Mouse (Mus musculus): ENCODE results near the gene N6amt1.
A peak's percentile ranks its signal among the peaks of the same experiment; 100 is the strongest.

The N6amt1 gene

DNA sequence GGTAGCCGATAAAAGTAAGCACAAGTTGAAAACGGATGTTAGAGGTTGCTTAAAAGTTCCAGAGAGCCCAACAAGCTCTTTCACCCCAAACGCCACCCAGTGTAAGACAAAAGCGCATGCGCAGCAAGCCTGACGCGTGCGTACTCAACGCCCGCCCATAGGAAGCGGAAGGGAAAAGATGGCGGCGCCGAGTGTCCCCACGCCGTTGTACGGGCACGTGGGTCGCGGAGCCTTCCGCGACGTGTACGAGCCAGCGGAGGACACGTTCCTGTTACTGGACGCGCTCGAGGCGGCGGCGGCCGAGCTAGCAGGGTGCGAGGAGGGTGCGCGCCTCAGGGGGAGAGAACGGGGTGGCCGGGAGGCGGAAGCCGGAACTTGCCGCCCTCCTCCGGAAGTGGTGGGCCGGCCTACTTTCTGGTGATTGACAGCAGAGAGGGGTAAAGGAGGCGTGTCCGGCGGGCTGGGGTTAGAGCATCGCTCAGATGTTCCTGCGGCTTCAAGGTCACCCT lies at the start of gene N6amt1:
Gene N6amt1 (plus strand): TSS at position 111 of the 509 bp plus-strand sequence.
- DNase-seq (ENCODE audit: low read depth, low spot score) = peak; percentile 88

- no peak for DNase-seq (ENCODE audit: low read depth, low spot score)
Observed at GRCm38 (mm10) chr16:87305251-87306011, 48.6 kb upstream of the N6amt1 start.

DNA sequence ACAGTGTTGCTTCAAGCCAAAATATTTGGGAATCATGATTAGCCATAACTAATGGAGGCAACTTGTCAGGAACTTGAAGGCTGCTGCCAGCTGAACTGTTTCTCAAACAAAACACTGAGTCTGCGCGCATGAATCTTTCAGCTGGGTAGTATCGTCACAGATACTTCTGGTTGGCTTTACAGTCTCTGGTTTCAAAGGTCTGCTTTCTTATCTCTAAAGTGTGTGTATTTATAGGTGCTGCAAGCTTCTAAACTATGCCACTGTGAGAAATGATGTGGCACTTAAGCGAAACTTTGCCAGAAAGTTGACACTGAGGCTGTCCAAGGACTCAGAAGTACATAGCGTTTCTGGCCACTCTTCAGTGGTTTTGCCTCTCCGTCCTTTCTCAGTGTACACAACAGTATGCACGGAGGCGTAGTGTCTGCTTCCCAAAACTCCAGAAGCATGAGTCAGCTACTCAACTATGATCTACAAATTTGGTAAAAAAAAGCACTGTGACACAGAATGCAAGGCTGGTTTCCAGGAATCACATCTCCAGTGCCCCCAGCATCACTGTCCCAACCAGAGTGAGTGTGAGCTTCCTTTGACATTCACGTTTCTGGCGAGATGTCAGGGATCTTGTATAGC lies 46.8 kb upstream of the N6amt1 start:
- no peak for DNase-seq (ENCODE audit: low read depth, low spot score)

GRCm38 (mm10) chr16:87310659-87311058 lies 43.3 kb upstream of the N6amt1 start:
- no peak for DNase-seq (ENCODE audit: low read depth, low spot score)

- no peak for DNase-seq (ENCODE audit: low read depth, low spot score)
Observed at GRCm38 (mm10) chr16:87318200-87318811, 35.7 kb upstream of the N6amt1 start.

GRCm38 (mm10) chr16:87318998-87319397 lies 35.0 kb upstream of the N6amt1 start:
- DNase-seq (ENCODE audit: low read depth, low spot score) = no peak

DNA sequence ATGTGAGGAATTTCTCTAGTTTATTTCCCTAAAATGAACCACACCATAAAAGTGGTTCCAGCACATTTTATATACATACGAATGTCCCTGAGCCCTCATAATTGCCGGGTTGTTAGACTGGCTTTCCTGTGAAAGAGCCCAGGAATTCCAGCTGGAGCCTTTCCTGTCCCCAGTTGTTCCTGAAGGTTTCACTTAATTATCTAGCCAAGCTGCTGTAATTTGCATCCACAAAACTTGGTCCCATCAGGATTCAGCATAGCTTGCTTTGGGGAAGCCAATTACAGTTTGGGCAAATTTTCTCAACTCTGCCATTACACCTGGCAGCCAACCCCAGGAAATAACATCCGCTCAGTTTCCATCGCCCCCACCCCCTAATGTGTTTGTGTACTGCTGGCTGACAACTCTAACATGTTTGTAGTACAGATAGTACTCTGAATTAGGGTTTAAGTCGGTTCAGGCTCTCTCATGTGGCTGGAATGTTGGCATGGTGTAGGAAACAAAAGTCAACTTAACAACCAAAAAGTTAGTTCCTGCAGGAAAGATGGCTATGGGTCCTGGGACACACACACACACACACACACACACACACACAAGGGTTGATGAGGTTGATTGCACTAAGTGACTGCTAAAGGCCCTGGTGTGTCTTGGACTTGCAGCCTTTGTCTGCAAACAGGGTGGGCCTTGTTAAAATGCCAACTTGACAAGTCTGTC lies 34.3 kb upstream of the N6amt1 start:
- DNase-seq (ENCODE audit: low read depth, low spot score) = no peak

GRCm38 (mm10) chr16:87320252-87320555 lies 33.8 kb upstream of the N6amt1 start:
- DNase-seq (ENCODE audit: low read depth, low spot score) = no peak

GRCm38 (mm10) chr16:87324571-87324970 lies 29.4 kb upstream of the N6amt1 start:
- DNase-seq (ENCODE audit: low read depth, low spot score) = no peak

DNA sequence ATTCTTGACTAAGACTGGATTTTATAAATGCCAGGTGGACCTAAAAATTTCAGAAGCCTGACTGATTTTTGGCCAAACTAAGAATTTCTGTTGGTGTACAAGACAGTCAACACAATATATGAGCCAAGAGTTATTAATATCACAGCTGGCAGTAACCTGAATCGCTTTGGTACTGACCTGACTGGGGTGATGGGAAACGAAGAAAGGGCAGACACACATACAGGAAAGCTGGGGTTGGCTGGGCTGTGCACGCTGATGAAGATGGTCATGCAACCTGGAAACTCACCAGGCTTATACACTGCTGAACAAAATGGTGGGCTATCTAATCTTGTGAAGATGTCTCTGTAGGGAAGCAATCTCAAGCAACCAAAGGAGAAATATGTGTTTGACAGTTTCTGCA lies 24.0 kb upstream of the N6amt1 start:
- no peak for DNase-seq (ENCODE audit: low read depth, low spot score)

DNA sequence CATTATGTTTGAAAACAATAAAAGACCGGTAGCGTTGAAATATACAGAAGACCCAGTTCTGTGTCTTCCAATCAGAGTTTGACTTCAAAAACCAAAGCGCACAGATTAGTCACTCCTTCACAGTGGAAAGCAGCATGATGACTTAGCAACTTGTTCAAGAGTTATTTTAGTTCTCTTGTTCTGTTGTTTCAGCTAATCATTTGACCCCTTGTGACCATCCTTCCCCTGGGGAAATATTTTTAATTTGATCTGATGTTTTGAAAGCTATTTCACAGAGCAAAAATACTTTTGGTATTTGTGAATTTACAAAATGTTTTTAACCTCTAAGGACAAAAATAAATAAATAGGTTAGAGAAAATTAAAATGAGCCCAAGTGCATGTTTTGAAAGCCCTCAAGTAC lies 19.2 kb upstream of the N6amt1 start:
- no peak for DNase-seq (ENCODE audit: low read depth, low spot score)

DNA sequence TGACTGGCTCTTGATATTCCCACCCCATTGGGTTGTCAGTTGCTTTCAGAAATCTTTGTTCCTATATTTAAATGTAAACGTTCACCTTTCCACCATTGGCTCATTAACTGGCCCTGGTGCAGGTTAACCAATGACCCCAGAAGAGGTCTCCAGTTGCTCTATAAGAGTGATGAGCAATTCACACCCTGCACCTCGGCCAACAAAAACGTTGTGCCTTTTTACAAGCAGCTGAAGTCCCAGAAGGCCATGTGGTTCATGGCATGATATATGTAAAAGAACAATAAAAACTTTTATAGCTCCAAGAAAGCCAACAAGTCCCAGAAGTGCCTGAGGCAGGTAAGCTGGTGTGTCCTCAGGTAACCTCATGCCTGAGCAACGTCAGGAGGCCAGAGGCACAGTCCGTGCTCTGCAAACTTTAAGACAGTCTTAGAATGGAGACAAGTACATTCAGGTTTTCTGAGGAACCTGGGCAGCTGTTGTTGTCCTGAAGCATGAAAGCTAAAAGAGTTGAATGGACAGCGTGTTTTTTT lies 12.9 kb upstream of the N6amt1 start:
- no peak for DNase-seq (ENCODE audit: low read depth, low spot score)

DNA sequence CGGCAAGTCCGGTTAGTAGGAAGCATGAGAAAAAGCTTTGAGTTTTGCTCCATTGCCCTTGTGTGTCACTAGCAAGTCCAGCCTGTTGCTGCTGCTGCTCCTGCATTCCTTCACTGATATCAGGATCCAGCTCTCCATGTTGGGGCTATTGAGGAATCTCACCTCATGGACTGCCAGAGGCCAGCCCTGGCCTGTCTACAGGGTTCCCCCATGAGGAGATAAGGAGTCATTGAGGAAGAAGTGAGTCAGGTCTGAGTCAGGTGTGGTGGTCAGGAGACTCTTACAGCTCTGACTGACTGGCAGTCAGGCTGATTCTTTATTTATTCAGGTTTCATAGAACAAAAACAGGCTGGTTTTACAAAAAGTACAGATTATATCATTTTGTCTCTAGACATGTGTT lies 5.9 kb upstream of the N6amt1 start:
- no peak for DNase-seq (ENCODE audit: low read depth, low spot score)

- no peak for DNase-seq (ENCODE audit: low read depth, low spot score)
Observed at GRCm38 (mm10) chr16:87351386-87352105, 2.4 kb upstream of the N6amt1 start.

GRCm38 (mm10) chr16:87353605-87354004 lies 380 bp upstream of the N6amt1 start:
- no peak for DNase-seq (ENCODE audit: low read depth, low spot score)

DNA sequence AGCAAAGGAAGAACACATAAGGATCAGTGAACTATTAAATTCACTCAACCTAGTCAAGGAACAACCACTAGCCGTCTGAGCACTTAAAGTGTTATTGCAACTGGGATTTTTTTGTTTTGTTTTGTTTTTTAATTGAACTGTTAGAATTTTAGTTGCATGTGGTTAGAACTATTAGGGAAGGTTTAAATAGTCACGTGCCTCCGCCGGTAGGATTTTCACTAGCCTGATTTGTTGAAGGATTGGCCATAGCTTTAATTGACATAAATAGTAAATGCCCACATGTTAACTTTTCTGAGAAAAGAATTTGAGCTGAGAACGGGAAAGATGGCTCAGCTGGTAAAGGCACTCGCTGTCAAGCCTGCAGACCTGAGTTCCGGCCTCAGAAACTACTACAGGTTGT lies 763 bp downstream of the N6amt1 start:
- DNase-seq (ENCODE audit: low read depth, low spot score) = no peak

GRCm38 (mm10) chr16:87360096-87360495 lies 6.1 kb downstream of the N6amt1 start:
- no peak for DNase-seq (ENCODE audit: low read depth, low spot score)

GRCm38 (mm10) chr16:87364231-87364630 lies 10.2 kb downstream of the N6amt1 start:
- DNase-seq (ENCODE audit: low read depth, low spot score) = no peak

DNA sequence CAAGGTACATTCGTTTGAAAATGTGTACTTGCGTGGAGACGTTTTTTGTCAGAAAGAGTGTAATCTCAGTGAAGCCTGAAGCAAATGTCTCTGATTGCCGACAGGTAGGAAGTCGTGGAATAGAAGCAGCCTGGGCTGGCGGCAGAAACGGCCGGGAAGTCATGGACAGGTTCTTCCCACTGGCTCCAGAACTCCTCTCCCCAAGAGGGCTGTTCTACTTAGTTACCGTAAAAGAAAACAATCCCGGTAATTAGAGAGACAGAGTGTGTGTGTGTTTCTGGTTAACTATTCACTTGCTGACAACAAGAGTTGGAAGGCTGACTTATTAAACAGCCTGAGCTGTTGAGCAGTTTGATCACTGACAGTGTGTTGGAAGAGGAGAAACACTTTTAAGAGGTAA lies 12.1 kb downstream of the N6amt1 start:
- no peak for DNase-seq (ENCODE audit: low read depth, low spot score)

GRCm38 (mm10) chr16:87366445-87366844 lies 12.5 kb downstream of the N6amt1 start:
- no peak for DNase-seq (ENCODE audit: low read depth, low spot score)

DNA sequence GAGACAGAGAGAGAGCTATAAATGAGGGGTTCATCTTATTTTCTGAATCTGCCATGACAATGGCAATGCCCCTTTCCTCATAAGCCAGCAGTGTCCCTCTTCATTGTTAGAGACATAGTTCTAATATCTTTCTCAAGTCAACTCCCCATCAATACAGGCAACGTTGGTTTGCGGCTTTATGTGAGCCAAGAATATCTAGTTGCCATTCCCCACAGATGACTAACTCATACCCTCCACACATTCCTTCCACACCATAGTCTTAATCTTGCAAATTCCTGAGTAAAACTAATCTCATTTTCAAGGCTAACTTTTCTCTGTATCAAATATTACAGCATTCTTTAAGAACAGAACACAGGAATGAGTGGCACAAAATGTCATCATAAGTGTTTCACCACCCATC lies 29.0 kb downstream of the N6amt1 start:
- DNase-seq (ENCODE audit: low read depth, low spot score) = no peak

All from retina, postnatal 7 days (tissue).